Mouse (Mus musculus): ENCODE measurements around the gene Hspa1b.
"Not testable (repeated sequence)": the region's sequence is repeated elsewhere in the genome, so short reads cannot be mapped to it uniquely, and the experiment has no call there.

GRCm38 (mm10) chr17:34958734-34959129, 306 bp downstream of the Hspa1b start:
- TF ChIP-seq CTCF (IDR thresholded peaks at IDR 0.05; ENCODE audit: low read depth); EP300 (optimal IDR thresholded peaks at IDR 0.05): not testable (repeated sequence)
